Mouse (Mus musculus): ENCODE results near the gene Tdrd12. TPM values are rescaled to one million over a fixed set of nuclear protein-coding genes. Genes with fewer than 3 reads are reported as not detected.
A peak's percentile ranks its signal among the peaks of the same experiment; 100 is the strongest.
"Not testable (repeated sequence)": the region's sequence is repeated elsewhere in the genome, so short reads cannot be mapped to it uniquely, and the experiment has no call there.

Tdrd12 gene
- polyA plus RNA-seq, 1 experiment from 2014 or later, result 0.73 TPM

DNA sequence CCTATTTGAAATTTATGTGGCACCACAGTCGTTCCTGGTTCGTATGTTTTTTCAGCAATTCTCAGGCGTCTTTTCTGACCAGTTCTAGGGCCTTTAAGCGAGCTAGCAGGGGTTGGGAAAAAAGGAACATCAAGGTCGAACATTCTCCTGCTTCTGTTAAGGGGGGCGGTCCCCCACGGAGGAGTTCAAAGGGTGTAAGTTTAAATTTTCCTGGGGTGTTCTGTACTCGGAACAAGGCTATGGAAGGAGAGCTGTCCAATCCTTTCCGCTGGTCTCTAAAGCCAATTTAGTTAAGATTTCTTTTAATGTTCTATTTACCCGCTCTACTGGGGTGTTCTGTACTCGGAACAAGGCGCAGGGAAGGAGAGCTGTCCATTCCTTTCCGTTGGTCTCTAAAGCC lies 28.4 kb upstream of the Tdrd12 start:
- not testable (repeated sequence) for H3K4me2 ChIP-seq; H3K36me3 ChIP-seq; ATAC-seq (ENCODE audit: low FRiP score, low read depth); H3K27ac ChIP-seq (replicated peaks); H3K4me3 ChIP-seq; H3K27me3 ChIP-seq; H3K4me1 ChIP-seq (replicated peaks); H3K9me3 ChIP-seq; H3K9ac ChIP-seq
- 81% methylated on average over 13 of the region's 13 CpGs for whole genome bisulfite sequencing

DNA sequence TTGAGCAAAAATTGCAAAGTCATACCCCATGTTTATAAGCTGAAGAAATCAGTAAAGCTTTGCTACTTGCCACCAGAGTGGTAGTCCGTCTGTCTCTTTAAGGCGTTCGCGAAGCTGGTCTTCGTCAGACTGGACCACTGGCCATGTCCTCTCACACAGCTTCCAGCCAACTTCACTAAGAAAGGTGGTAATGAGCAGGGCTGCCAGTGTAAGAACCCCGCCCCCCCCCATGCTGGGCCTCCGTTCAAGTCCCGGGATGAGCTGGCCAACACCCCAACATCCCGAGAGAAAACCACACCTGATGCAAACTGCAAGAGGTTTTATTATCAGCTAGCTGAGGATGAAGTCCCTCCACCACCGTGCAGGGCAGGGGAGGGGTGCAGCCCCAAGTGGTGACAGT lies 27.3 kb upstream of the Tdrd12 start:
- ATAC-seq (ENCODE audit: low FRiP score, low read depth); H3K4me3 ChIP-seq; H3K4me1 ChIP-seq (replicated peaks); H3K9ac ChIP-seq; H3K36me3 ChIP-seq; H3K27me3 ChIP-seq; H3K27ac ChIP-seq (replicated peaks); H3K9me3 ChIP-seq; H3K4me2 ChIP-seq: not testable (repeated sequence)
- WGBS, result 84% methylated on average over 10 of the region's 10 CpGs

DNA sequence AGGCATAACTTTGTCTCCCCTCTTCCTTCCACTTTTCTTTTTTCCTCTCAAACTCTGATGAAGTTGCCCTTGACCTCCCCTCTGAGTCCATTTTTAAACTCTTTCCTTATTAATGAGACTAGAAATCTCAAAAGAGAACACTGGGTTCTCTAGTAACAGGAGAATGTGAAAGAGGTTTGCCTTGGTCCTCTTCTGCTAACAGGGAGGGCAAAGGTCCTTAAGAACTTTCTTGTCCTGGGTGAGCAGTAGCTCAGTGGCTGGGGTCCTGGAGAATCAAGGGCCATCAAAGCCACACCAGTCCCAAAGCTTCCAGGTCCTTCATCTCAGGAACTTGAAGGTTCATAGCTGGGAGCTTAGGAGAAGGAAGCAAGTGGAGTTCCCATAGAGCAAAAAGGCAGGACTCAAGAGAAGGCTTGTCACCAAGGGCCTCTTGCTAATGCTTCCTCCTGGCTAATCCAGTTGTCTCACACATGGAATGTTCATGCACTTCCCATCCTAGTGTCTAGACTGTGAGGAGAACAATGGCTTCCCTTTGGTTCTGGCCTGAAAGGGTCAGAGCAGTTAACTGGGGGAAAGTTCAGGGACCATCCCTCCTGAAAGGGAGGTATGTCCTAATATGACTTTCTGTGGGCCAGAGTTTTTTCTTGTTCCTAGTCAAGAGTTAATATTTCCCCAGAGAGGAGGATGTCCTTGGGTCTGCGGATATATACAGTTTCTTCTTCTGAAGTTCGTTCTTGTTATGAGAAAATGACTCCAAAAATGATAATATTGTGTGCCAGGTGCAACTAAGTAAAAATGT lies 26.7 kb upstream of the Tdrd12 start:
- no peak overlapping the region for H3K27ac ChIP-seq (replicated peaks)
- H3K9me3 ChIP-seq, result no peaks in the 10 kb centered on the region
- whole genome bisulfite sequencing, result 89% methylated on average over 2 of the region's 2 CpGs
- H3K4me1 ChIP-seq (replicated peaks), result no peaks in the 10 kb centered on the region
- H3K9ac ChIP-seq, result no peak overlapping the region
- H3K36me3 ChIP-seq, result no peaks in the 10 kb centered on the region
- no peak overlapping the region for H3K4me3 ChIP-seq
- ATAC-seq (ENCODE audit: low FRiP score, low read depth), result no peak
- H3K4me2 ChIP-seq, result no peak overlapping the region
- no peaks in the 10 kb centered on the region for H3K27me3 ChIP-seq

DNA sequence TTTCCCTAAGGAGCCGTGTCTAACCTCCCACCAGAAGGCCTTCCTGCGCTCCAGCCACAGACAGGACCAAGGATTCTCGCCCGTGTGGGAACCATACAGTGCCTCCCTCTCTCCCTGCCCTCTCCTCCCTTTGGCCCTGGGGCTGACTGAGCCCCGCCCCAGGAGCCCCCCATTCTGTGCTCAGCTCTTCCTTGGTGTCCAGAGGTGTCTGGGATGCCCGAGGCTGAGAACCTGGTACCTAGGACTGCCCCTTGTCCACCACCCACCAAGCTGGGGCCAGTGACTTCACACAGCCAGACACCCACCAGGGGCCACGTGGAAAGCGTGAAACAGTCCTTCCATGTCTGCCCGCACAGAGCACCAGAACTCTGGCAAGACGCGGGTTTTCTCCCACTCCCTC lies 25.5 kb upstream of the Tdrd12 start:
- Histone ChIP-seq H3K9me3 (no peaks in the 10 kb centered on the region), H3K27ac (replicated peaks) (no peak overlapping the region), H3K4me2 (no peak overlapping the region), H3K27me3 (no peaks in the 10 kb centered on the region), H3K36me3 (no peaks in the 10 kb centered on the region), H3K9ac (no peak overlapping the region), H3K4me1 (replicated peaks) (no peaks in the 10 kb centered on the region), H3K4me3 (no peak overlapping the region)
- no peak for ATAC-seq (ENCODE audit: low FRiP score, low read depth)
- WGBS, result 75% methylated on average over 11 of the region's 11 CpGs

DNA sequence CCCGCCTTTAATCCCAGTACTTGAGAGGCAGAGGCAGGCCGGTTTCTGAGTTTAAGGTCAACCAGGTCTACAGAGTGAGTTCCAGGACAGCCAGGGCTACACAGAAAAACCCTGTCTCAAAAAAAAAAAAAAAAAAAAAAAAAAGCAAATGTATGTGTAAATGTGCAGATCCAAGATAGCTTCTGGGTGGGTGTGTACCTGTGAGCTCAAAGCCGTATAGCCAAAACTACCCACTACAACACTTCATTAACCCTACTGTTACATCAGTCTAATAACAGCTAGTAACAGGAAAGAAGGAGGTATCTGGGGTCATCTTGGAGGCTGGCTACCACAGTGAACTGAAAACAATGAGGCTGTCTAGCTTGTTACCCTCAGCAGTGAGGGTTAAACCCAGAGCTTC lies 22.3 kb upstream of the Tdrd12 start:
- Histone ChIP-seq H3K9ac (no peak overlapping the region), H3K4me1 (replicated peaks) (peaks cover 9% of the 10 kb centered on the region), H3K27me3 (no peaks in the 10 kb centered on the region), H3K9me3 (no peaks in the 10 kb centered on the region), H3K27ac (replicated peaks) (no peak overlapping the region), H3K4me3 (no peak overlapping the region), H3K4me2 (no peak overlapping the region), H3K36me3 (no peaks in the 10 kb centered on the region)
- ATAC-seq (ENCODE audit: low FRiP score, low read depth), result no peak
- 95% methylated on average over 3 of the region's 3 CpGs for WGBS

DNA sequence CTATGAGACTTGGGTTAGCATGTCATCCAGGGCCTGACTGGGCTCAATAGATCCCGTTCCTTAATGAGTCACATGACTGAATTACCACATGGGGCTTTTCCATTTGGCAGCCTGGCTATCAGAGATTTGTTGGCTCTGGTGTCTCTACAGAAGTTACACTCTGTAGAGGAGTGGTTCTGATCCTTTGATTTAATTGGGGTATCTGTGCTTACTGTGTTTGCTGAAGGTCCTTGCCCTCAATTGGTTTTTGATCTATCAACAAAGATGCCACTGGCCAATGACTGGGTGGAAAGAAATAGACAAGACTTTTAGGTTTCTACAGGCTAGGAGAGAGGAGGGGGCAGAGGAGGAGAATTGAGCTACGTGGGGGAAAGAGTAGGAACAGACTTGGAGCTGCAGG lies 21.1 kb upstream of the Tdrd12 start:
- WGBS, result 47% methylated on average over 2 of the region's 2 CpGs
- Histone ChIP-seq H3K4me1 (replicated peaks) (peaks cover 17% of the 10 kb centered on the region), H3K4me3 (no peak overlapping the region), H3K4me2 (no peak overlapping the region), H3K9me3 (no peaks in the 10 kb centered on the region), H3K27ac (replicated peaks) (no peak overlapping the region), H3K27me3 (no peaks in the 10 kb centered on the region), H3K9ac (no peak overlapping the region), H3K36me3 (no peaks in the 10 kb centered on the region)
- ATAC-seq (ENCODE audit: low FRiP score, low read depth), result no peak

DNA sequence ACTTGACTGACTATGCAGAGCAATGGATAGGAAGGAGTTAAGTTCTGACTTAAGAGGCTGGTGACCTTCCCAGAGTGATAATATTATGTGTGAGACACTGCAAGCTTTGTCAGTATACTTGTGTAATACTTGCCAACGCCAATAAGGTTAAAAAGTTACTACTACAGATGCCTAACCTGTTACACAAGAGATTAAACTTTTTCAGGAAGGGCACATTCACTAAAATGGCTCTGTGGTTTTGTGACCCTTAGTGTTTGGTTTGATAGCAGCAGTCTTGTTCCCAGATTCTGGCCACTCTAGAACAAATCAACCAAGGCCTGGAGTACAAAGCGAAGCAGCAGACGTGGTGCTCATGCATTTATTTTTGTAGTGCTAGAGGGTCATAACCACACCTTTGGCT lies 20.0 kb upstream of the Tdrd12 start:
- 85% methylated on average over 3 of the region's 3 CpGs for WGBS
- no peak overlapping the region for H3K9ac ChIP-seq
- no peak overlapping the region for H3K4me2 ChIP-seq
- ATAC-seq (ENCODE audit: low FRiP score, low read depth), result no peak
- no peak overlapping the region for H3K4me3 ChIP-seq
- no peaks in the 10 kb centered on the region for H3K9me3 ChIP-seq
- H3K27ac ChIP-seq (replicated peaks), result no peak overlapping the region
- peaks cover 20% of the 10 kb centered on the region for H3K4me1 ChIP-seq (replicated peaks)
- H3K27me3 ChIP-seq, result no peaks in the 10 kb centered on the region
- H3K36me3 ChIP-seq, result no peaks in the 10 kb centered on the region

DNA sequence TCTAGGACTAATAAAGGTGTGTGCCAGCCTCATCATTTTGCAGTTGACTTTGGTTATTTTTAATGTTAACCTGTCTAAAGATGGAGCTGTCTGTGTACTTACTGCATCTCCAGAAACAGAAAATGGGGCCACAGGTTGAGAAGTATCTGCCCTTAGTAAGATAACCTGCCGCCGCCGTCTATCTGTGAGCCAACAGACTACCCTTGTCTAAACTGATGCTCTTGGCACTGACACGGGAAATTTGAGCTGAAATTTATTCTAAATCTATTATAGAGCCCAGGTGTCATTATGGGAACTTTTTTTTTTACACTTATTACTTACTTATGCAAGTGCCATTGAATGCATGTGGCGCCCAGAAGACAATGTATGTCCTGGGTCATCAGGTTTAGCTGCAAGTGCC lies 19.4 kb upstream of the Tdrd12 start:
- Histone ChIP-seq H3K4me2 (no peak overlapping the region), H3K27ac (replicated peaks) (no peak overlapping the region), H3K4me1 (replicated peaks) (peaks cover 20% of the 10 kb centered on the region), H3K36me3 (no peaks in the 10 kb centered on the region), H3K9ac (no peak overlapping the region), H3K4me3 (no peak overlapping the region), H3K27me3 (no peaks in the 10 kb centered on the region), H3K9me3 (no peaks in the 10 kb centered on the region)
- whole genome bisulfite sequencing, result 92% methylated on average over 5 of the region's 5 CpGs
- no peak for ATAC-seq (ENCODE audit: low FRiP score, low read depth)

DNA sequence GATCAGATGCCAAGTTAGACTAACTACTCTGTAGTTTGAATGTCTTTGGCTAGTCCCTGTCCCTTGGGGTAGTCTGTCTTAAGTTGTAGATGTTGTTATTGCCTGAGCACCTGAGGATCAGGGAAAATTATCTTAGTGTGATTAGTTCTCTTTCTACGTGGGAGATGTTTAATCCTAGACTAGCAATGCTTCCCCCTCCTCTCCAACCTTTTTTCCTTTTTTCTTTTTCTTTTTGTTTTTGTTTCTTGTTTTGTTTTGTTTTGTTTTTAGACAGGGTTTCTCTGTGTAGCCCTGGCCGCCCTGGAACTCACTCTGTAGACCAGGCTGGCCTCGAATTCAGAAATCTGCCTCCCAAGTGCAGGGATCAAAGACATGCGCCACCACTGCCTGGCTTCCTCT lies 18.7 kb upstream of the Tdrd12 start, which contains the start of gene Nudt19:
Gene Nudt19 (minus strand): TSS at position 100 of the 399 bp plus-strand sequence.
- H3K27me3 ChIP-seq, result no peaks in the 10 kb centered on the region
- peaks cover 20% of the 10 kb centered on the region for H3K4me1 ChIP-seq (replicated peaks)
- H3K4me2 ChIP-seq, result peak within 1 kb of the TSS; percentile 89
- peak within 1 kb of the TSS; percentile 96 for H3K9ac ChIP-seq
- H3K4me3 ChIP-seq, result peak within 1 kb of the TSS; percentile 66
- no peaks in the 10 kb centered on the region for H3K9me3 ChIP-seq
- H3K27ac ChIP-seq (replicated peaks), result peak within 1 kb of the TSS; percentile 96
- no peak for ATAC-seq (ENCODE audit: low FRiP score, low read depth)
- WGBS, result 58% methylated on average over 4 of the region's 4 CpGs
- H3K36me3 ChIP-seq, result no peaks in the 10 kb centered on the region

DNA sequence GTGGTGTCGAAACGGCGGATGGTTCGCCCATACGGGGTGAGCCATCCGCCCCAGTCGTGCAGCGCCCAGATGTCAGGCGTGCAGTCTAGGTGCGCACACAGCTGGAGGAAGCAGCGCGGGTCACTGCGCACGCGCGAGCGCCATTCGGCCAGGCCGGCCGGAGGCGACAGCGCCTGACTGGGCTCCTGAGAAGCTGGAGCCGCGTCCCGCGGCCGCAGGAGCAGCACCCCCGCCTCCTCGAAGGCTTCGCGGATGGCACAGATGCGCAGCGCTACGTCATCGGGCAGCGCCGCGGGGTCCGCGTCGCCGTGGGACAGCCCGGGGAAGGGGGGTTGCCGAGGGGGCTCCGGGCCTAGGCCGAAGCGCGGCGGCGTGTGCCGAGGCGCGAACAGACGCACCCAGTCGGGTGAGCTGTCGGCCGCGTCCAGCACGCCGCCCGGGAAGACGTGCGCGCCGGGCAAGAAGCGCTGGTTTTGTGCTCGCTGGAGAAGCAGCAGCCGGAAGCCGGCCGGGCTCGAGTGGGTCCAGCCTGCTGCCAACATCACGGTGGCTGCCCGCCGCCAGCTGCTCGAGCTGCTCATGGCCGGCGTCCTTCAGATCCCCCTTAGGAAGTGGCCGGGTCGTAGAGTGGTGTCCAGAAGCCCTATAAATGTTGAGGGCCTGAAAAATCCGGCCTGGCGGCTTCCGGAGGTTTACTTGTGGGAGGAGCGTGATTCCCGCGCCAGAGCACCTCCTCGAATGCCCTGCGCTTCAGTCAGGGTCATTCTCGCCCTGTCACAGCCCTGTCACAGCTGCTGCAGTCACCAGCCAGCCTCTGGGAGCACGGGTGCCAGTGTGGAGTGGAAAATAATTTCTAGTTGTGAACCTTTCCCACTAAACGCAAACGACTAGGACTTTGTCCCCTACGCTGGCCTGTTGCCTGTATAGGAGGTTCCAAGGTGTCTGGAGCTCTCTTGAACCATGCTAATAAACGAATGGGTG lies 18.0 kb upstream of the Tdrd12 start:
- peaks cover 20% of the 10 kb centered on the region for H3K4me1 ChIP-seq (replicated peaks)
- ATAC-seq (ENCODE audit: low FRiP score, low read depth), result peak; percentile 95
- no peaks in the 10 kb centered on the region for H3K27me3 ChIP-seq
- H3K36me3 ChIP-seq, result peaks cover 4% of the 10 kb centered on the region
- peak overlapping the region; percentile 96 for H3K9ac ChIP-seq
- WGBS, result 1% methylated on average over 87 of the region's 93 CpGs
- no peaks in the 10 kb centered on the region for H3K9me3 ChIP-seq
- peak overlapping the region; percentile 96 for H3K27ac ChIP-seq (replicated peaks)
- peak overlapping the region; percentile 89 for H3K4me2 ChIP-seq
- peak overlapping the region; percentile 66 for H3K4me3 ChIP-seq

DNA sequence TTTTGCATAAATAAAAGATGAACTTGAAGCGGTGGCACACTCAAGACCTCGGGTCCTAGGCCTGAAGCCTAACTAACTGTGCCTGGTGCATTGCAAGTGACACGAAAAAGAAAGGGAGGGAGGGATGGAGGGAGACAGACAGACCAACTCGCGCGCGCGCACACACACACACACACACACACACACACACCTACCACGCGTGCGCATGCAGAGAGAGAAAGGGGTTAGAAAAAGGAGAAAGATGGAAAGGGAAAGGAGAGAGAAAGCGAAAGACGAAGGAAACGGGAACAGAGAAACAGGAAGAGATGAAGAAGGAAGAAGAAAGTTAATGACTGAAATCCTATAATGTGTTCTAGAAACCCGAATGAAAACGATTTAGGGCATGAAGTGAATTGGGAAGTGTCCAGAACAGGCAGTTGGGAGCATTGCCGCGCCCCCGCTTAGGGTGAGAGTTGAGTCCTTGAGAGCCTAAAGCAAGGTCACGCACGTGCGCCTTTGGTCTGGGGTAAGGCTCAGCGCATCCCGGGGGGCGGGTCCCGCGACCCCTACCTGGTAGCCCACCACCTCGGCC lies 17.1 kb upstream of the Tdrd12 start:
- H3K4me1 ChIP-seq (replicated peaks), result peaks cover 20% of the 10 kb centered on the region
- H3K9ac ChIP-seq, result peak overlapping the region; percentile 96
- ATAC-seq (ENCODE audit: low FRiP score, low read depth), result peak; percentile 60; the same call in 1 of the 2 replicates
- H3K4me3 ChIP-seq, result peak overlapping the region; percentile 66
- H3K9me3 ChIP-seq, result no peaks in the 10 kb centered on the region
- H3K36me3 ChIP-seq, result peaks cover 11% of the 10 kb centered on the region
- WGBS, result 4% methylated on average over 27 of the region's 28 CpGs
- H3K4me2 ChIP-seq, result peak overlapping the region; percentile 89
- H3K27me3 ChIP-seq, result no peaks in the 10 kb centered on the region
- H3K27ac ChIP-seq (replicated peaks), result peak overlapping the region; percentile 96

Measured in hindbrain, embryonic 15.5 days (tissue).